Mouse (Mus musculus) small intestine, adult 2 months (tissue): ENCODE results near the gene Evi2b. TPM values are rescaled to one million over a fixed set of nuclear protein-coding genes. Genes with fewer than 3 reads are reported as not detected.

Experiments
- H3K27ac ChIP-seq: fragments of 200-500 bp; 2 replicates; pipeline ENCODE4 v1.5.1; 2012; ENCODE audit warnings: low read depth, low read length, control low read depth, inconsistent platforms; ENCODE audit not compliant: insufficient read depth
- H3K27me3 ChIP-seq: fragments of 200-500 bp; 2 replicates; pipeline ENCODE4 v1.6.1; 2012; ENCODE audit warnings: mild to moderate bottlenecking, moderate library complexity, low read length, inconsistent platforms; ENCODE audit not compliant: control insufficient read depth, insufficient read depth
- H3K36me3 ChIP-seq: fragments of 200-500 bp; 2 replicates; pipeline ENCODE4 v1.6.1; 2012; ENCODE audit warnings: mild to moderate bottlenecking, low read length, control low read depth, inconsistent platforms; ENCODE audit not compliant: control insufficient read depth, insufficient read depth
- H3K4me1 ChIP-seq: fragments of 200-500 bp; 2 replicates; pipeline ENCODE4 v1.6.1; 2012; ENCODE audit warnings: low read length, inconsistent platforms, mixed read lengths; ENCODE audit not compliant: control insufficient read depth, insufficient read depth, insufficient read length
- H3K4me3 ChIP-seq: fragments of 200-500 bp; 2 replicates; pipeline ENCODE4 v1.5.1; 2012; ENCODE audit warnings: low read depth, mild to moderate bottlenecking, control low read depth, inconsistent platforms, low read length, moderate library complexity
- CTCF ChIP-seq: fragments of 200-500 bp; IDR thresholded peaks from 2 replicates; pipeline ENCODE4 v1.5.1; 2012; ENCODE audit warnings: low read depth, mild to moderate bottlenecking, control low read depth, inconsistent platforms, low read length, moderate library complexity, mixed read lengths; ENCODE audit not compliant: insufficient replicate concordance, insufficient read length; ENCODE audit errors: extremely low read depth
- POLR2A ChIP-seq: fragments of 200-500 bp; IDR thresholded peaks from 2 replicates; pipeline ENCODE4 v1.6.1; 2012; ENCODE audit warnings: low read depth, mild to moderate bottlenecking, control low read depth, inconsistent platforms, low read length, moderate library complexity
- WGBS: fragments of 180-500 bp; shearing (Covaris S2); methylation state at CpG from one replicate; pipeline ENCODE4 v1.1.7; 2018; 5-methylcytosine and 5-hydroxymethylcytosine counted together
- polyA plus RNA-seq: library from polyadenylated mRNA; depleted of rRNA; stranded (reverse); fragments of >200 nt; gene quantifications from 2 replicates; pipeline ENCODE4 v1.2.3, GENCODE M21; 2012

Gene Evi2b
- polyA plus RNA-seq, 1 experiment, result 5.3 TPM

DNA sequence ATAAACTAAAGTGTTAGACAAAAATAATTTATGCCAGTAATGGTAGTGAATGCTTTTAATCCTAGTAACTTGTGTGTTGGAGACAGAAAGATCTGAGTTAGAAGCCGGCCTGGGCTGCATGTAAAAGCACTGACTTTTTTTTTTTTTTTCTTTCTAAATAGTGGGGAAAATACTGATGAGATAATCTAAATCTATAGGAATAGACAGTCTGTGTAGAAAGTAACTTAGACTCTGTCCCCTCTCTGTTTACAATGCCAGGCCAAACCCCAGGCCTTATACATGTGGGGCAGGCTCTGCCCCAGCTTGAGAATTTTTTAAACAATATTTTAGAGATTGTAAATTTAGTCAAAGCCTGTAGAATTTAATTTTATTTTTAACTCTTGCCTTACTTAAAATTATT lies 618 bp downstream of the Evi2b start:
- H3K4me3 ChIP-seq, result no peak overlapping the region
- no peak overlapping the region for H3K27ac ChIP-seq
- H3K27me3 ChIP-seq, result no peaks in the 10 kb centered on the region
- peaks cover 11% of the 10 kb centered on the region; the same call in 1 of the 2 replicates for H3K4me1 ChIP-seq
- TF ChIP-seq POLR2A, result no peak
- TF ChIP-seq CTCF, result no peak
- 80% methylated on average over 1 of the region's 1 CpGs for WGBS
- H3K36me3 ChIP-seq, result 0 out of 2 replicates have a peak, but pooled peaks cover 2% of the 10 kb centered on the region

DNA sequence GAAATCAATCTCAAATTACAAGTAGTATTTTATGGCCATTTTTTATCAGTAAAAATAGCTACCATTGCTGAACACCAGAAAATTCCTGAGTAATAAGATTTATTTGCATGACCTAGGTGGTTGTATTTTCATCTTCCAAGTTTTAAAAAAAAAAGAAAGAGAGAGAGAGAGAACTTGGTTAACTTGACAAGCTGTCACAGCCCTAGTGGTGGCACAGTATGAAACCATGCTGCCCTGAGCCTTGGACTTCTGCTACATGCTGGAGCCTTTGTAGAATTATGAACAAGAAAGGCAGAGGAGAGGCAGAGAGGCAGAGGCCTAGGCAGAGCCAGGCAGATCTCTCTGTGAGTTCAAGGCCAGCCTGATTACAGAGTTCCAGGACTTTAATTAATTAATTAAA lies 1.6 kb downstream of the Evi2b start:
- H3K4me1 ChIP-seq, result peaks cover 3% of the 10 kb centered on the region; the same call in 1 of the 2 replicates
- H3K27me3 ChIP-seq, result no peaks in the 10 kb centered on the region
- no peak for TF ChIP-seq CTCF
- TF ChIP-seq POLR2A, result no peak
- peaks cover 4% of the 10 kb centered on the region; the same call in 1 of the 2 replicates for H3K36me3 ChIP-seq
- H3K4me3 ChIP-seq, result no peak overlapping the region
- H3K27ac ChIP-seq, result no peak overlapping the region

DNA sequence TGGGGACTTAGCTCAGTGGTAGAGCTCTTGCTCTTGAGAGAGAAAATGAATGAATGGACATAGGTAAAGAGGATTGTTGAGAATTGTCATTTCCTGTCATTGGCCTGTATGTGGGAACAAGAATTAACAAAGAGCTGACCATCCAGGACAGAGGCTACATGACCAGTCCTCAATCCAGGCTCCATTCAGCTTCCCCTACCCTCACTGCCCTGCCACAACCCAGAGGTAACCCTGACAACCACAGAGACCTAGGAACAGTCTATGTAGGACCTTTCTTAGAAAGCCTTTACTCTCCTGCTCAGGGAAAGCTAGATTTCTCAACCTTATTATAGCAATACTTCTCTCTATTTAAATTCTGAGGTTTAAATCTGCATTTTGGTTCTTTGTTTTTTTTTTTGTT lies 2.8 kb downstream of the Evi2b start:
- 0 out of 2 replicates have a peak overlapping the region, but pooled peaks have one; percentile 12 for H3K27ac ChIP-seq
- no peak overlapping the region for H3K4me3 ChIP-seq
- TF ChIP-seq CTCF (no peak), POLR2A (no peak)

DNA sequence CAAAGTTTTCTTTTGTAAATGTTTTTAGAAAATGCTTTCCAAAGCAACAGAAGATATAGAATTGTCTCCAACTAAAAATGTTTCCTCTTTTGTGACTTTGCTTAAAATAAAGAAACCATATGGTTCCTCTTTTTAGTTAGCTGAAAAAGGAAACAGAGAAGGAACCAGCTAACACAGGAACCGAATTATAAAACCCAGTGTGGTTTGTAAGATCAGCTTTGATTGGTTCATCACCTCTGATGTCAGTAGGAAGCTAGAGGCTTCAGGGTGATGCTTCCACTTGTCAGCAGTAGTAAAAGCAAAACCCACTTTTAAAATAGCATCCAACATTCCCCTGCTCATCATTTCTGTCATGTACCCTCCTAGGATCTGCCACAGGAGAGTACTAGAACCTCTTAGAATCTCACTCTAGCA lies 3.7 kb downstream of the Evi2b start:
- Histone ChIP-seq H3K4me3 (no peak overlapping the region), H3K4me1 (no peaks in the 10 kb centered on the region), H3K36me3 (peaks cover 4% of the 10 kb centered on the region; the same call in 1 of the 2 replicates), H3K27me3 (no peaks in the 10 kb centered on the region), H3K27ac (no peak overlapping the region)
- 53% methylated on average over 1 of the region's 1 CpGs for WGBS
- TF ChIP-seq CTCF, result no peak
- no peak for TF ChIP-seq POLR2A

More for the DNA sequence above, 2.8 kb downstream of the Evi2b start:
- H3K36me3 ChIP-seq, result peaks cover 3% of the 10 kb centered on the region; the same call in 1 of the 2 replicates
- no peaks in the 10 kb centered on the region for H3K4me1 ChIP-seq
- no peaks in the 10 kb centered on the region for H3K27me3 ChIP-seq

DNA sequence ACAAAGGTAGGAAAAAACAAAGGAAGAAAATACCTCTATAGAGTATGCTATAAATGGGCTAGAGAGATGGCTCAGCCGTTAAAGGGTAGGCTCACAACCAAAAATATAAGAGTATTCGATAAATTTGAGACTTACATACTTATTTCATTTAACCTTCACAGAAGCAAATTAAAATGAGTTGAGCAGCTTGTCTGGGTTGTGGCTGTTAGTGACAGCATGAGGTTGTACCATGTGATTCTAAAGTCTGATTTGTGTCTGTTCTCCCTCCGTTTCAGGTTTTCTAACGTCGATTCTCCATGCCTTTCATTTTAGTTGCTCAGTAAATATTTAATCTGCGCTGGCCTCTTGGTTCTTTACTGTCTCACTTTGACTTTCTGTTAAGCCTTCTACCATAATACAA lies 4.3 kb downstream of the Evi2b start:
- H3K4me1 ChIP-seq, result no peaks in the 10 kb centered on the region
- peaks cover 4% of the 10 kb centered on the region; the same call in 1 of the 2 replicates for H3K36me3 ChIP-seq
- TF ChIP-seq POLR2A (no peak), CTCF (no peak)
- H3K27me3 ChIP-seq, result no peaks in the 10 kb centered on the region
- H3K27ac ChIP-seq, result no peak overlapping the region
- WGBS, result 72% methylated on average over 6 of the region's 6 CpGs
- no peak overlapping the region for H3K4me3 ChIP-seq

DNA sequence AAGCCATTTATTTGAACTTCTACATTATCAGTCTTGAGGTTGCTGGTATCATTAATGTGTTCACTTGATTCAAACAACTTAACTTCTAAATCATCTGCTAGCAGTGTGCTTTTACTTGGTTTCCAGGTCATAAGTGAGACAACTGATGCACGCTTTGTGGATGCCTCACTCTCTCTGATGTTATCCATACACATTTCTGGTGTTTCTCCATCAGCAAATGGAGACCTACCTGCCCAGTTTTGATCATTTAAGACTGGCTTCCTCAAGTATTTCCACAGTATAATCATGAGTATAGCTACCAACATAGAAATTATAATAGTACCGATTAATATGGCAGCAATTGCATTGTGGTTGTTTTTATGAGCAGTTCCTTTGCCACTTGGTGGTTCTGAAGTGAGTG lies 7.8 kb downstream of the Evi2b start:
- Histone ChIP-seq H3K36me3 (peaks cover 8% of the 10 kb centered on the region), H3K27ac (no peak overlapping the region), H3K27me3 (no peaks in the 10 kb centered on the region), H3K4me1 (no peaks in the 10 kb centered on the region), H3K4me3 (no peak overlapping the region)
- no peak for TF ChIP-seq CTCF
- no peak for TF ChIP-seq POLR2A
- WGBS, result 97% methylated on average over 2 of the region's 2 CpGs

DNA sequence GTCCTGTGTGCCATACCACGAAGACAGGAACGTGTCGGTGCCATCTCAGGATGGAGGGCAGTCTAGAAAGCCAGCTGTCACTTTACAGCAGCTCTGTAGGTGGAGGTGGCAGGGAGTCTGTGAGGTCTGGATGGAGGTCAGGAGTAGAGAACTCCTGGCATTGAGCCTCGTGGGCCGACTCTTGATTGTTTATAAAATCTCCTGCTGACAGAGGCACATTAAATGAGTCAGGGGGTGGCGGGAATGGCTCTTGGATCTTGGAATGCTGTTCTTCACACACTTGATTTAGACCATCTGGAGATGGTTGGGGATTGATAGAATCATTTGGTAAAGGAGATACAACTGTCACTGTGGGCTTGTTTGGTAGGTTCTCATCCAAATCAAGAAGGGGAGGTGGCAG lies 8.2 kb downstream of the Evi2b start:
- WGBS, result 82% methylated on average over 6 of the region's 6 CpGs
- H3K36me3 ChIP-seq, result peaks cover 8% of the 10 kb centered on the region
- H3K27ac ChIP-seq, result no peak overlapping the region
- no peak overlapping the region for H3K4me3 ChIP-seq
- no peaks in the 10 kb centered on the region for H3K4me1 ChIP-seq
- TF ChIP-seq POLR2A (no peak), CTCF (no peak)
- H3K27me3 ChIP-seq, result no peaks in the 10 kb centered on the region

DNA sequence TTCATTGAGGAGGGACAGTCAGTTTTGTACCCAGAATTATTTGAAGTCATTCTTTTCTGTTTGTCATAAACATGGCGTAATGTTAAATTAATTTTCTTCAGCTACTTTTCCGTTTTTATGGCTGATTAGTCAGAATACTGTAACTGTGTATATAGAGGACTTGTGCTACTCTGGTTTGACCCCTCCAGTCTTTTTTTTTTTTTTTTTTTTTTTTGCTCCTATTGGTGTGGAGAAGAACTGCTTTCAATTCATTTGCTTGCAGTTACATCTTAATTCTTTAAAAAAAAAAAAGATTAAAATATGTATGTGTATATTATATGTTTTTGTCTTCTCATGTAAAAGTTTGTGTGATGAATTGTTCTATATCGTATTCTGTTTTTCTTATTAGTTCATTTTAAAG lies 11.6 kb downstream of the Evi2b start:
- H3K27ac ChIP-seq, result no peak overlapping the region
- no peaks in the 10 kb centered on the region for H3K4me1 ChIP-seq
- no peak for TF ChIP-seq POLR2A
- TF ChIP-seq CTCF, result no peak
- no peak overlapping the region for H3K4me3 ChIP-seq
- peaks cover 5% of the 10 kb centered on the region for H3K36me3 ChIP-seq
- H3K27me3 ChIP-seq, result no peaks in the 10 kb centered on the region
- WGBS, result 93% methylated on average over 3 of the region's 3 CpGs
